Mouse (Mus musculus) activated CD4-positive, CD25-positive, alpha-beta regulatory T cell, adult 9 weeks (primary cell): ENCODE measurements around the gene Bod1. TPM values are rescaled to one million over a fixed set of nuclear protein-coding genes. Genes with fewer than 3 reads are reported as not detected.

Source experiments
- polyA plus RNA-seq: library from polyadenylated mRNA; unstranded; fragments of 100-300 nt; shearing (Covaris generic); gene quantifications from one replicate; pipeline ENCODE4 v1.2.1, GENCODE M21; 2017

Gene Bod1
- polyA plus RNA-seq: 4.1 TPM

GRCm38 (mm10) chr11:31671354-31672169, at the start of gene Bod1:
Bod1 (minus strand) TSS chr11:31671885.

Other genes with a start within 250 kb of the Bod1 start
- gene Cpeb4, start 200.3 kb upstream of the Bod1 start, polyA plus RNA-seq: 16.4 TPM